Mouse (Mus musculus) heart, embryonic 13.5 days (tissue): ENCODE data around the gene Dclk1. TPM values are rescaled to one million over a fixed set of nuclear protein-coding genes. Genes with fewer than 3 reads are reported as not detected.
"Not testable (repeated sequence)": the region's sequence is repeated elsewhere in the genome, so short reads cannot be mapped to it uniquely, and the experiment has no call there.

Experiments used
- ATAC-seq: fragments of 200-750 bp; cut with Nextera tagmentation; 2 replicates; pipeline ENCODE4 v1.8.0; 2017; ENCODE audit warnings: moderate TSS enrichment; ENCODE audit not compliant: insufficient number of reproducible peaks, low FRiP score, low TSS enrichment; ENCODE audit errors: extremely low read depth
- H3K27ac ChIP-seq: fragments of 300-500 bp; sonication (generic); replicated peaks from 2 replicates; pipeline ENCODE4 v1.5.1; 2015; ENCODE audit warnings: moderate library complexity, mild to moderate bottlenecking, inconsistent platforms
- H3K27me3 ChIP-seq: fragments of 300-500 bp; sonication (generic); replicated peaks from 2 replicates; pipeline ENCODE4 v1.6.1; 2015; ENCODE audit warnings: mild to moderate bottlenecking, inconsistent platforms
- H3K36me3 ChIP-seq: fragments of 300-500 bp; sonication (generic); 2 replicates; pipeline ENCODE4 v1.6.1; 2015; ENCODE audit warnings: mild to moderate bottlenecking, inconsistent platforms
- H3K4me1 ChIP-seq: fragments of 300-500 bp; sonication (generic); 2 replicates; pipeline ENCODE4 v1.6.1; 2015; ENCODE audit warnings: inconsistent platforms
- H3K4me2 ChIP-seq: fragments of 300-500 bp; sonication (generic); 2 replicates; pipeline ENCODE4 v1.6.1; 2015; ENCODE audit warnings: inconsistent platforms, mild to moderate bottlenecking, moderate library complexity
- H3K4me3 ChIP-seq: fragments of 300-500 bp; sonication (generic); 2 replicates; pipeline ENCODE4 v1.5.1; 2015; ENCODE audit warnings: moderate library complexity, mild to moderate bottlenecking, inconsistent platforms
- H3K9ac ChIP-seq: fragments of 300-500 bp; sonication (generic); 2 replicates; pipeline ENCODE4 v1.6.1; 2015; ENCODE audit warnings: inconsistent platforms, mild to moderate bottlenecking, moderate library complexity
- H3K9me3 ChIP-seq: fragments of 300-500 bp; sonication (generic); 2 replicates; pipeline ENCODE4 v1.6.1; 2016; ENCODE audit warnings: inconsistent platforms
- WGBS: fragments of 180-500 bp; shearing (Covaris S2); methylation state at CpG from one replicate; pipeline ENCODE4 v1.1.7; 2015; ENCODE audit warnings: mixed read lengths; 5-methylcytosine and 5-hydroxymethylcytosine counted together
- polyA plus RNA-seq: library from polyadenylated mRNA; unstranded; fragments of >200 nt; fragmentation: Nextera tagmentation; extraction: Ambion mirVana; gene quantifications from 2 replicates; pipeline ENCODE4 v1.2.1, GENCODE M21; 2015

The Dclk1 gene
- polyA plus RNA-seq: 7.6 and 8.2 TPM in 2 replicates

DNA sequence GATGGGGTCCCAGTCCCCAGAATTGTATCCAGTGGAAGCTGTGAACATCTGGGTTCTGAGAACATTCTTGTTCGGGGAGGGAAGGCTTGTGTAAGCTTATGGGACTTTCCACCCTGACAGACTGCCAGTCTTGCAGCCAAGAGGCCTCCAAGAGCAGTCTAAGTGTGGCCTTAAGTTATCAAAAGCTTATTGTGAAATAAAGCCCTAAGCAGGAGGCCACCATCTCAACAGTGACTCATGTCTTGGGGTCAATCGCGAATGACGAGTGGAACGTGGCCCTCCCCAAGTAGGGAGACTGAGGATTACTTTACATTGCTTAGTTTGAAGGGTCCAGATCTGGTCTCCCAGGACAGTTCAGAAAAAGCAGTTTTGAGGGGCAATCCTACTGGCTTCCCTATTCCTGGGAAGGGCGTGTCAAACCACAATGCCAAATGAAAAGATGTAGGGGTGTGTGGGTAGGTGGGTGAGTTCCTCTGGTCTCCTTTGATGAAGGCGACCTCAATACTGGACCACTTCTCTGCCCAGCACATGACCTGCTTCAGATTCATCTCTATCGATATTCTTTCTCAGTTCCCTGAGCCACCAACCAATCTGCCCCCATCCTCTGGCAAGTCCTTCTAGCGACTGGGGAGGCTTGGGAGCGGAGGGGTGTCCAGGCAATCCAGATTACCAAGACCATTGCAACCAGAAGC is at the start of gene Dclk1:
TSS of gene Dclk1 (plus strand) at position 635 of the 692 bp plus-strand sequence.
- Histone ChIP-seq H3K4me3 (peak within 1 kb of the TSS; percentile 60), H3K27me3 (peaks cover 37% of the 10 kb centered on the region), H3K27ac (no peak within 1 kb of the TSS; the same call in 1 of the 2 replicates), H3K9ac (peak within 1 kb of the TSS; percentile 77), H3K9me3 (no peaks in the 10 kb centered on the region), H3K4me2 (peak within 1 kb of the TSS; percentile 86), H3K4me1 (peaks cover 17% of the 10 kb centered on the region), H3K36me3 (no peaks in the 10 kb centered on the region)
- WGBS: 40% methylated on average over 10 of the region's 10 CpGs
- no peak for ATAC-seq

GRCm38 (mm10) chr3:55193351-55193750 is 48.8 kb upstream of the Dclk1 start:
- H3K36me3 ChIP-seq: no peaks in the 10 kb centered on the region
- no peaks in the 10 kb centered on the region; the same call in 1 of the 2 replicates for H3K9me3 ChIP-seq
- no peak overlapping the region for H3K4me3 ChIP-seq
- H3K4me2 ChIP-seq: no peak overlapping the region
- H3K27ac ChIP-seq: no peak overlapping the region
- H3K9ac ChIP-seq: no peak overlapping the region
- ATAC-seq: no peak
- no peaks in the 10 kb centered on the region for H3K4me1 ChIP-seq
- WGBS: 26% methylated on average over 2 of the region's 2 CpGs
- H3K27me3 ChIP-seq: no peaks in the 10 kb centered on the region

- no peak overlapping the region for H3K27ac ChIP-seq
- no peak for ATAC-seq
- H3K9me3 ChIP-seq: no peaks in the 10 kb centered on the region; the same call in 1 of the 2 replicates
- no peaks in the 10 kb centered on the region for H3K27me3 ChIP-seq
- no peak overlapping the region for H3K9ac ChIP-seq
- H3K36me3 ChIP-seq: no peaks in the 10 kb centered on the region
- no peaks in the 10 kb centered on the region for H3K4me1 ChIP-seq
- H3K4me3 ChIP-seq: no peak overlapping the region
- no peak overlapping the region for H3K4me2 ChIP-seq
- WGBS: 66% methylated on average over 8 of the region's 8 CpGs
Measured at GRCm38 (mm10) chr3:55194792-55195191, 47.4 kb upstream of the Dclk1 start.

- no peaks in the 10 kb centered on the region; the same call in 1 of the 2 replicates for H3K9me3 ChIP-seq
Measured at GRCm38 (mm10) chr3:55195581-55196327, 46.4 kb upstream of the Dclk1 start.

DNA sequence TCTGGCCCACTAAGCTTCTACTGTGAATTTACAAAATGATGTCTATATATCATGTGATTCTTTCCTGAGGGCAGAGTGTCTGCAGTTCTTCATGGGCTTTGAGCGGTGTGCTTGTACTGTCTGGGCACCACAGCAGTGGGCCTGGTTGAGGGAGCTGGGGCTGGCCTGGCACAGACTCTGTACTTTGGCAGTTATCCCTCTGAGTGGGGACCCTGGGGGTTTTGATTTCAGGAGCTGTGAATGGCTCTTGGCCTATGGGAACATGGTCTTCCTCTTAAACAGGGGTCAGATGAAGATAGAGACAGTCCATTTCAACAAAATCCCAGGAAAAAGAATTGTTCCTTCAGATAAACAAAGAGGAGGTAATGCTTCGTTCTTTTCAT is 45.8 kb upstream of the Dclk1 start:
- Histone ChIP-seq H3K4me1 (no peaks in the 10 kb centered on the region), H3K27ac (no peak overlapping the region), H3K4me3 (no peak overlapping the region), H3K9me3 (no peaks in the 10 kb centered on the region; the same call in 1 of the 2 replicates), H3K4me2 (no peak overlapping the region), H3K36me3 (no peaks in the 10 kb centered on the region), H3K9ac (no peak overlapping the region), H3K27me3 (no peaks in the 10 kb centered on the region)
- WGBS: 79% methylated on average over 2 of the region's 2 CpGs
- no peak for ATAC-seq

More at GRCm38 (mm10) chr3:55195581-55196327, 46.4 kb upstream of the Dclk1 start:
- no peaks in the 10 kb centered on the region for H3K27me3 ChIP-seq
- 66% methylated on average over 5 of the region's 5 CpGs for WGBS
- H3K36me3 ChIP-seq: no peaks in the 10 kb centered on the region
- H3K9ac ChIP-seq: no peak overlapping the region
- no peak for ATAC-seq
- H3K4me3 ChIP-seq: no peak overlapping the region
- no peak overlapping the region for H3K4me2 ChIP-seq
- H3K4me1 ChIP-seq: no peaks in the 10 kb centered on the region
- H3K27ac ChIP-seq: no peak overlapping the region

- H3K9me3 ChIP-seq, H3K36me3 ChIP-seq, H3K27me3 ChIP-seq, H3K4me3 ChIP-seq, H3K4me2 ChIP-seq, H3K27ac ChIP-seq, ATAC-seq, H3K4me1 ChIP-seq, H3K9ac ChIP-seq: not testable (repeated sequence)
- WGBS: 80% methylated on average over 11 of the region's 11 CpGs
Measured at GRCm38 (mm10) chr3:55203621-55204020, 38.5 kb upstream of the Dclk1 start.

GRCm38 (mm10) chr3:55206413-55206812 is 35.8 kb upstream of the Dclk1 start:
- ATAC-seq: no peak
- no peak overlapping the region for H3K9ac ChIP-seq

DNA sequence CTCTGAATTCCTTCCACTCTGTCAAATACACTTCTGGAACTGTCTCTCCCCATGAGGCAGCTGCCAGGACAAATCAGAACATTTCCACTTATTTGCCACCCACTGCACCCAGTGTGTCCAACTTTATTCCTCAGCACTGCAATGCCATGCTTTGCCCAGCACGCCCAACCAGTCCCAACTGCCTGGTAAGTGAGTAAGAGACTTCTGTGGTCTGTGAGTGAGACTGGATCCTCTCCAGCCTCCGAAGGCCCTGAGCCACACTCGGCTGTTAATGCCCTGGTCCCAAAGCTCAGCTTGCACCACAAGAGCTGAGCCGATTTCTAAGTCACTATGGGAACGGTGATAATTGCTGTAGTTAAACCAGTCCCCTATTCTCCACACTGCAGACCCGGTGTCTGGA is 34.5 kb upstream of the Dclk1 start:
- Histone ChIP-seq H3K4me1 (no peaks in the 10 kb centered on the region), H3K4me2 (no peak overlapping the region), H3K27me3 (no peaks in the 10 kb centered on the region), H3K4me3 (no peak overlapping the region), H3K9me3 (no peaks in the 10 kb centered on the region), H3K9ac (no peak overlapping the region), H3K27ac (no peak overlapping the region), H3K36me3 (no peaks in the 10 kb centered on the region)
- WGBS: 63% methylated on average over 6 of the region's 6 CpGs
- ATAC-seq: no peak

More at GRCm38 (mm10) chr3:55206413-55206812, 35.8 kb upstream of the Dclk1 start:
- WGBS: 83% methylated on average over 2 of the region's 2 CpGs
- H3K36me3 ChIP-seq: no peaks in the 10 kb centered on the region
- H3K27me3 ChIP-seq: no peaks in the 10 kb centered on the region
- H3K4me1 ChIP-seq: no peaks in the 10 kb centered on the region
- no peak overlapping the region for H3K27ac ChIP-seq
- no peak overlapping the region for H3K4me2 ChIP-seq
- H3K9me3 ChIP-seq: no peaks in the 10 kb centered on the region
- H3K4me3 ChIP-seq: no peak overlapping the region

DNA sequence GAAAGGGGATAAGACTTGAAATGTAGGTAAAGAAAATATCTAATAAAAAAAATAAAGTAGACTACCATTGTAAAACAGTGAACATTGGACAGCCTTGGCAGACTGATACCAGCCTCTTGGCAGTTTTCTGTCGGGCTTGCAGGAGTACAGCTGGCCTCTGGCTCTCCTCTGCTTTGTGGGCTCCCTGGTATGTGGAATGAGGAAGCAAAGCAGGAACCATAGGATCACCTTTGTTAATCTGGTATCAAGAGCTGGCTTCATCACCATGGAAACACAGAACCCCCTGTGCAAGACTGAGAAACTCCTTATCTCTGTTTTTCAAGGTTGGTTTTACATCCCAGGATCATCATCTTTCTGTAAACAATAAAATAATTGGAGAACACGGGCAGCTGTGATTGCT is 29.9 kb upstream of the Dclk1 start:
- no peak overlapping the region for H3K4me2 ChIP-seq
- H3K27me3 ChIP-seq: no peaks in the 10 kb centered on the region
- ATAC-seq: no peak
- H3K4me1 ChIP-seq: peaks cover 3% of the 10 kb centered on the region; the same call in 1 of the 2 replicates
- no peak overlapping the region for H3K27ac ChIP-seq
- no peak overlapping the region for H3K4me3 ChIP-seq
- 23% methylated on average over 2 of the region's 2 CpGs for WGBS
- H3K9me3 ChIP-seq: no peaks in the 10 kb centered on the region
- H3K36me3 ChIP-seq: no peaks in the 10 kb centered on the region
- H3K9ac ChIP-seq: no peak overlapping the region

DNA sequence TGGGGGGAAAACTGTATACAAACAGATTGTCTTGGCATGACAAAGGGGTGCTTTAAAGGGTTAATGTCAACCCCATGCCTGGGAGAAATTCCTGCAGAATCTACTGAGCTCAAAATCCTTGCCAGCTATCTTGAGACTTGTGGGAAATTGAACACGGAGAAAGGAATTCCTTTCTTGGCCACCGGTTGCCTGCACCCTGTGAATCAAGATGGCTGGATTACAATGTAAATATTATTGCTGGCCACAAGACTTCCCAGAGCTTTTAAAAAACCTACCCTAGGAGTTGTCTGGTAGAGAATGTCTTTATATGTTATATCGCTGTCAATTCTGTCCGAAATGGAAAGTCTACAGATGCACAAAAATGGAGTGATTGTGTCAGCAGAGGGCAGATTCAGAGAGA is 28.4 kb upstream of the Dclk1 start:
- Histone ChIP-seq H3K27me3 (no peaks in the 10 kb centered on the region), H3K4me2 (no peak overlapping the region), H3K9me3 (no peaks in the 10 kb centered on the region), H3K4me3 (no peak overlapping the region), H3K9ac (no peak overlapping the region), H3K36me3 (no peaks in the 10 kb centered on the region), H3K27ac (0 out of 2 replicates have a peak overlapping the region, but pooled peaks have one; percentile 6), H3K4me1 (peaks cover 3% of the 10 kb centered on the region; the same call in 1 of the 2 replicates)
- 39% methylated on average over 4 of the region's 4 CpGs for WGBS
- ATAC-seq: no peak

DNA sequence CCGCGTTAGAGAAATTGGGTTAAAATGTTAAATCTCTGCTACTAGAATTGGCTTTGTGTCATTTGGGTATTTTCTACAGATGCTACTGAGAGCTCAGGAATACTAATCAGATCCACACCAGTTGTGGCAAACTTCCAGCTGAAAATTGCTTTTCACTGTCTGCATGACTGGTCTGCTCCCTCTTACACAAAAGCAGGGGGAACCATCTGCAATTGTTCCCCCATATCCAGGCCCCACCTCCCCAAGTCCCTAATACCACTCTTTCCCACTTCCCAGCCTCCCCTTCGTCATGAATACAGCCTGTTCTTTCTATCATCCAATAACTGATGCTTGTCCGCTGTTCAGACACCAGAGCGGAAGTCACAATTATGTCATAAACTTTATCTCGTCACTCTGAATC is 27.8 kb upstream of the Dclk1 start:
- Histone ChIP-seq H3K9ac (no peak overlapping the region), H3K4me3 (no peak overlapping the region), H3K9me3 (no peaks in the 10 kb centered on the region), H3K4me2 (no peak overlapping the region), H3K36me3 (no peaks in the 10 kb centered on the region), H3K4me1 (peaks cover 3% of the 10 kb centered on the region; the same call in 1 of the 2 replicates), H3K27ac (0 out of 2 replicates have a peak overlapping the region, but pooled peaks have one; percentile 3), H3K27me3 (no peaks in the 10 kb centered on the region)
- WGBS: 63% methylated on average over 6 of the region's 6 CpGs
- no peak for ATAC-seq
